Mouse (Mus musculus): ENCODE measurements around the gene Tnnt1.
"Not testable (repeated sequence)": the region's sequence is repeated elsewhere in the genome, so short reads cannot be mapped to it uniquely, and the experiment has no call there.

The Tnnt1 gene

DNA sequence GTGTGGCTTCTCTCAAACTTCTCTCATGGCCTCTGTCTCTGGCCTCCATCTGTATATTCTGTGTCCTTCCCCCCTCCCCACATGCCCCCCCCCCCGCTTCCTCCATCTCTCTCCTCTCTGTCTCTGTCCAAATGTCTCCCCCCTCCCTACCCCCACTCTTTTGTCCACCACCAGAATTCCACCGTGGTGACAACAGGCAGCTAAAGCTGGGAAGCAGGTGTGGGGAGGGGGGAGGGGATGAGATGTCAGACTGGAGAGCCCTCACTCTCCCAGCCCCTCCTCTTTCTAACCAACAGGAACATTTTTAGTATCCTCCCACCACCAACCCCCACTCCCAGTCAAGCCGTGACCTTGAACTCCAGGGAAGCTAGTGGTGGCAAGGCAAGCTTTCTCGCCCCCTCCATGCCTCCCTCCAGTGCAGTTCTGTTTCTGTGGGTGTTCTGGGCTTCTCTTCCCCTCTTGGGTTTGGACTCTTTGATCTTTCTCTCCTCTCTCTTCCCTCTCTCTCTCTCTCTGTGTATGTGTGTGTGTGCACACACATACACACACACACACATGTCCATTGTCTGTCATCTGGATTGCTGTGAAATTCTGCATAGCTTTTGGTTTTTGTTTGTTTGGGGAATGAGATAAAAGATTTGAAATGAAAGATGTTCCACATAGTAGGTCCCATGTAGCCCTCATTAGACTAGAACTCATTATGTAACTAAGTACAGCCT is at the start of gene Tnnt1:
Gene Tnnt1, minus strand, starts transcription at position 51 of the 719 bp plus-strand sequence.
- no peak for DNase-seq

GRCm38 (mm10) chr7:4562660-4563059 is 46.5 kb upstream of the Tnnt1 start:
- no peak for DNase-seq

GRCm38 (mm10) chr7:4557167-4557560 is 41.0 kb upstream of the Tnnt1 start:
- no peak for DNase-seq

DNA sequence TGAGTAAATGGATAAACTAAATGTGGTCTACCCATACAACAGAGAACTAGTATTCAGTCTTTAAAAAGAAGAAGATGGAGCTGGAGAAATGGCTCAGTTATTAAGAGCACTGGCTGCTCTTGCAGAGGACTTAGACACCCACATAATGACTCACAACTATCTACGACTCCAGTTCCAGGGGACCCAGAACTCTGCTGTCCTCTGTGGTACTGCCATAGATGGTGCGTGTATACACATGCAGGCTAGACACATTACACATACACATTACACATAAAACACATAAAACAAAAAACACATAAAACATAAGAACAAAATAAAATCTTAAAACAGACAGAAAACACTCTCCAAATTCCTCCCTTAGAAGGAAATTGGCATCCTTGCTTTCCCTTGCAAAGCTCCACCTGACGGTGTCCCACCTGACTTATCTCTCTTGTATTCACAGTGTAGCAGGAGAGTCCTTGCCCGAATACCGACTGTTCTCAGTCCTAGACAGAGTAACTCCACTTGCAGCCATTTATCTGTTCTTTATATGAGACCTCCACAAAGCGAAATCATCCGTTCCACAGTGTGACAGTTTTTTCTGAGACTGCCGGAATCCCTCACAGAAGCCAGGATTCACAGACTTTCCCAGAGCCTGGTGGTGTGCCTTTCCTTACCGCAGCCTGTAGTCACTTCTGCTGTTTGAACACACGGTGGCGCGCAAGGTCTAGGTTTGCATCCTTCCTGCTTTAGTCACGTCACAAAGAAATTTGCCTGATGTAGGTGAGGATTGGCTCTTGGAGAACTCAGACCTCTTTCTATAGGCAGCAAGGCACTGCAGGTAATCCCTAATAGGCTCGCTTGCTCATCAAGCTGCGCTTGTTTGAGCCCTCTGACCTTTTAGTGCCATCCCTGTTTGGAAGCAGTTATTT is 40.3 kb upstream of the Tnnt1 start:
- peak; percentile 79 for DNase-seq

- DNase-seq, result no peak
These were observed 31.0 kb upstream of the Tnnt1 start, which contains the start of gene Syt5 for GRCm38 (mm10) chr7:4547221-4547641. Gene Syt5 (minus strand): TSS chr7:4547541.

GRCm38 (mm10) chr7:4546591-4547131 is 30.5 kb upstream of the Tnnt1 start:
- DNase-seq, result peak; percentile 41

DNA sequence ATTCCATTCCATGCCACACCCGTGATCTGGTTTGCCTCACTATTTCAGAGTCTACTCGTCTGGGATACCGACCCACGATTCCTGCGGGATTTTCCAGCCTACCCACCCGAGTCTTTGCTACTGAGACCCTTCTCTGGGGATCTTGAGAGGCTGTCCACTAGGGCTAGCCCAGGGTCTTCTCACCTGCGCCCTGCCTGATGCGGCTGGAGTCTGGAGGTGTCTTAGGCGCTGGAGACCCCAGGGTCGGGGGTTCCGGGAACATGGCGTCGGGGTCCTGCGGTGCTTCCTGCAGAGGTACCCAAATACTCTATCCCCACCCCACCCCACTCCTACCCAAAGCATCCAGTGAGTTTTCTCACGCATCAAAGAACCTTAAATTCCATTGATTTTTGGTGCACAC is 29.9 kb upstream of the Tnnt1 start:
- DNase-seq, result no peak

GRCm38 (mm10) chr7:4542013-4542412 is 25.8 kb upstream of the Tnnt1 start:
- no peak for DNase-seq

DNA sequence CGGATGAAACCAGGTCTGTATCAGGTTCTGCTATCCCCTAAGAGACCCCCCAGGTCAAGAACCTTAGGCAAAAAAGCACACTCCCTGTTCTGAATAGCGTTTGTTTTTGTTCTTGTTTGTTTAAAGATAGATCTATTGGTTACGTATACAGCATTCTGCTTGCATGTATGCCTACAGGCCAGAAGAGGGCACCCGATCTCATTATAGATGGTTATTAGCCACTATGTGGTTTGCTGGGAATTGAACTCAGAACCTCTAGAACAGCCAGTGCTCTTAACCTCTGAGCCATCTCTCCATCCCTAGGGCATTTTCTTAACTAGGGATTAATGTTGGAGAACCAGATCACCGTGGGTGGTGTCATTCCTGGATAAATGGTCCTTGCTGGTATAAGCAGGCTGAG is 25.2 kb upstream of the Tnnt1 start:
- no peak for DNase-seq

GRCm38 (mm10) chr7:4539019-4539418 is 22.8 kb upstream of the Tnnt1 start:
- no peak for DNase-seq

GRCm38 (mm10) chr7:4537181-4537580 is 21.0 kb upstream of the Tnnt1 start:
- DNase-seq, result no peak

GRCm38 (mm10) chr7:4536369-4536768 is 20.2 kb upstream of the Tnnt1 start:
- DNase-seq, result no peak

GRCm38 (mm10) chr7:4532005-4532729 is 16.0 kb upstream of the Tnnt1 start, which contains the start of gene Dnaaf3:
Gene Dnaaf3 (minus strand): TSS chr7:4532453.
- peak; percentile 63 for DNase-seq

DNA sequence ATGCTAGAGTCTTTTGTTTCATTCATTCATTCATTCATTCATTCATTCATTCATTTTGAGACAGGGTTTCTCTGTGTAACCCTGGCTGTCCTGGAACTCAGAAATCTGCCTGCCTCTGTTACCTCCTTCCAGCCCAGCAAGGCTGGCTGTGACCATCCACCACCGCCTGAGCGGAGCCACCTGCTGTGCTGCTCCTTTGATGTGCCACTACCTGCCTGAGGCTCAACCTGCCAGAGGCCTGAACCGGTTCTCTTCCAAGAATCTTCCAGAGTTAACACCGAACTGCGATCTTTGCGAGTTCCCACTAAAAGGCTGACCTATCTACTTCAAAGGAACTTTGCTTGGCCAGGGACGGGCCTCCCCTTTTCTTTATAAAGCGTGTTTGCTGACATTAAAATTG is 14.0 kb upstream of the Tnnt1 start:
- not testable (repeated sequence) for DNase-seq

- no peak for DNase-seq
These were observed 11.1 kb upstream of the Tnnt1 start for GRCm38 (mm10) chr7:4527302-4527689.

- DNase-seq, result peak; percentile 78
These were observed 10.4 kb upstream of the Tnnt1 start for GRCm38 (mm10) chr7:4526341-4527301.

DNA sequence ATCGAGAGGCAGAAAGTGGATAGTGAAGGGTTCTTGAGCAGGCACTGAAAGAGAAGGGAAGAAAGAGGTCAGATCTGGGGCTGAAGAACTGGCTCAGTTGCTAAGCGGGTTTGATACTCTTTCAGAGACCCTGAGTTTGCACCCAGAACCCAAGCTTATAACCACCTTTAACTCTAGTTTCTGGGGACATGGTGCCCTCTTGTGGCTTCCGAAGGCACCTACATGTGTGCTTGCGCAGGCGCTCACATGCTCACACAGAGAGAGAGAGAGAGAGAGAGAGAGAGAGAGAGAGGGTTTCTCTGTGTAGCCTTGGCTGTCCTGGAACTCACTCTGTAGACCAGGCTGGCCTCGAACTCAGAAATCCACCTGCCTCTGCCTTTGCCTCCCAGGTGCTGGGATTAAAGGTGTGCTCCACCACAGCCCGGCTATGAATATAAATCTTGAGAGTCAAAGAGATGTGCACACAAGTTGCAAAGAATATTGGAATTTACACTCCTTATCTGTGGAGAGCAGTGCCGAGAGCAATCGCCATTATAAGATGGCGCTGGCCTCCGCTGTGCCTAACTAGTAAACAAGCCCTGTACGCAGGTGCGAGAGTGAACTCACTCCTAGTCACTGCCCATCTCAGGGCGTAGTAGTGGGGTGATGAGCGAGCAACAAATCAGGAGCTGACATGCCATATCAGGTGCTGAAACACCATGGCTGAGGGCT is 8.2 kb upstream of the Tnnt1 start, which contains the start of gene Tnni3:
Gene Tnni3, minus strand, starts transcription at position 18 of the 711 bp plus-strand sequence.
- peak; percentile 60 for DNase-seq

GRCm38 (mm10) chr7:4523205-4524130 is 7.3 kb upstream of the Tnnt1 start:
- no peak for DNase-seq

DNA sequence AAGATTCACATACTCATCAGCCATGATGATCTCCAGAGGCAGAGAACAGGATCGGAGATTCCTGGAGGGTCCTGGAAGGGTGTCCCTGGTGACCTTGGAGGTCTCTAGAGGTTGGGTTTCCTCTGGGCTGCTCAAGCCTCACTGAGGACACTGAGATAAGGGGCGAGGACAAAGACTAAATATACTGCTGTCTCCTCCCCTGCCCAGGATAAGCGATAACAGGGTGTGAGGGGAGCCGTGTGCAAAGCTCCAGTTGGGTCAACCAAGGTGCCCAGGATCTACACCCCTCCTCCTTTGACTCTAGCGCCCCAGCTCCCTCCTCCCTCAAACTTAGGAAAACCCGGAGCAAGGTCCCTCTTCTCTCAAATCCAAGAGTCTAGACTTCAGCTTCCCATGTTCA is 6.1 kb upstream of the Tnnt1 start:
- no peak for DNase-seq

Measured in lung, postnatal 14 days (tissue).